Mouse (Mus musculus): ENCODE measurements at regions not wholly inside any gene's neighbourhood (a gene's known extent, or its start where the extent isn't known, plus 50 kb on each side); places are given as distances from the start of the nearest gene placed in this dataset.

GRCm38 (mm10) chr5:121078531-121078930 lies 68.6 kb upstream of the Rph3a start:
- peak; percentile 17 to 49 for DNase-seq (ENCODE audit: low spot score in 2 of 2)

- DNase-seq (ENCODE audit: low spot score in 2 of 2) = no peak
Observed at GRCm38 (mm10) chr5:121076741-121077140, 66.8 kb upstream of the Rph3a start.

GRCm38 (mm10) chr5:121068821-121069220 lies 58.9 kb upstream of the Rph3a start:
- DNase-seq (ENCODE audit: low spot score in 2 of 2) = peak in 1 of 2 experiments; percentile 1

GRCm38 (mm10) chr5:121064721-121065120 lies 54.8 kb upstream of the Rph3a start:
- no peak for DNase-seq (ENCODE audit: low spot score in 2 of 2)

- no peak for DNase-seq (ENCODE audit: low spot score in 2 of 2)
Observed at GRCm38 (mm10) chr5:121062930-121063584, 53.2 kb upstream of the Rph3a start.

GRCm38 (mm10) chr5:121061688-121062087 lies 51.8 kb upstream of the Rph3a start:
- no peak for DNase-seq (ENCODE audit: low spot score in 2 of 2)

All from urinary bladder, postnatal 36 days (tissue).